9 mouse cellular contexts compared by ENCODE assay signal in genomic region chr13:97750851-97751381, GRCm38 (mm10). TPM values are rescaled to one million over a fixed set of nuclear protein-coding genes. Genes with fewer than 3 reads are reported as not detected.
DNase-seq lines count a peak whose midpoint lies in the region; ATAC-seq lines count a peak whose summit lies in the region.
"Had no signal": no experiment of that assay in that cellular context is flagged by ENCODE, and none has a peak within 500 bp of the region (broad histone marks: within the 10 kb centered on the region; RNA-seq: fewer than 3 reads in every experiment).

No protein-coding gene starts in this region.

- no peak overlapping the region for H3K4me3 ChIP-seq in hindbrain, embryonic 12.5 days
- no peak overlapping the region for H3K4me3 ChIP-seq in neural tube, embryonic 15.5 days (replicated peaks)
- no peak overlapping the region for H3K4me3 ChIP-seq in liver, embryonic 11.5 days (ENCODE audit: low read depth, low read length)

- H3K27me3 ChIP-seq in hindbrain, embryonic 12.5 days = no peaks in the 10 kb centered on the region
- H3K27me3 ChIP-seq in neural tube, embryonic 15.5 days (replicated peaks) = no peaks in the 10 kb centered on the region
- no peaks in the 10 kb centered on the region for H3K27me3 ChIP-seq in liver, embryonic 11.5 days (replicated peaks; ENCODE audit: control insufficient read depth, insufficient read depth, low read length)

- H3K4me1 ChIP-seq in hindbrain, embryonic 12.5 days = peaks cover 32% of the 10 kb centered on the region
- peaks cover 27% of the 10 kb centered on the region for H3K4me1 ChIP-seq in neural tube, embryonic 15.5 days
- H3K4me1 ChIP-seq in liver, embryonic 11.5 days (replicated peaks; ENCODE audit: control insufficient read depth, insufficient read depth, low read length) = no peaks in the 10 kb centered on the region

- no peak overlapping the region for H3K9ac ChIP-seq in hindbrain, embryonic 12.5 days
- H3K9ac ChIP-seq in neural tube, embryonic 15.5 days (replicated peaks) = no peak overlapping the region
- H3K9ac ChIP-seq in liver, embryonic 11.5 days (ENCODE audit: low read depth, low read length) = no peak overlapping the region

- 48% methylated on average over 4 of the region's 4 CpGs for WGBS in hindbrain, embryonic 12.5 days
- 29% methylated on average over 4 of the region's 4 CpGs for WGBS in neural tube, embryonic 15.5 days
- WGBS in liver, embryonic 11.5 days = 80% methylated on average over 4 of the region's 4 CpGs

- no peaks in the 10 kb centered on the region for H3K36me3 ChIP-seq in hindbrain, embryonic 12.5 days
- no peaks in the 10 kb centered on the region for H3K36me3 ChIP-seq in neural tube, embryonic 15.5 days
- no peaks in the 10 kb centered on the region for H3K36me3 ChIP-seq in liver, embryonic 11.5 days (ENCODE audit: control insufficient read depth, insufficient read depth, low read length)

- H3K9me3 ChIP-seq in hindbrain, embryonic 12.5 days (replicated peaks) = no peaks in the 10 kb centered on the region
- no peaks in the 10 kb centered on the region for H3K9me3 ChIP-seq in neural tube, embryonic 15.5 days (replicated peaks)
- no peaks in the 10 kb centered on the region for H3K9me3 ChIP-seq in liver, embryonic 11.5 days (ENCODE audit: control insufficient read depth, low read length)

- H3K4me2 ChIP-seq in hindbrain, embryonic 12.5 days (replicated peaks) = no peak overlapping the region
- no peak overlapping the region for H3K4me2 ChIP-seq in neural tube, embryonic 15.5 days
- no peak overlapping the region for H3K4me2 ChIP-seq in liver, embryonic 11.5 days

- ATAC-seq in hindbrain, embryonic 12.5 days (ENCODE audit: low FRiP score) = peak; percentile 49; the same call in 1 of the 2 replicates
- no peak for ATAC-seq in neural tube, embryonic 15.5 days (ENCODE audit: low FRiP score)
- no peak for ATAC-seq in liver, embryonic 11.5 days (replicated peaks; ENCODE audit: low FRiP score)
- ATAC-seq: lung, postnatal 0 days had no signal

- DNase-seq in retina, postnatal 1 day = peak; percentile 63
- no peak for DNase-seq in retina, embryonic 14.5 days (ENCODE audit: low spot score)
- peak; percentile 82 to 88 for DNase-seq in cerebellum, postnatal 10 days
- no peak for DNase-seq in liver, embryonic 11.5 days (ENCODE audit: low spot score)
- DNase-seq in gastrocnemius, adult 8-10 months (ENCODE audit: low spot score in 2 of 2) = no peak
- DNase-seq: kidney, adult 11 months had no signal

- peak overlapping the region; percentile 40 for H3K27ac ChIP-seq in hindbrain, embryonic 12.5 days
- peak overlapping the region; percentile 76 for H3K27ac ChIP-seq in neural tube, embryonic 15.5 days (replicated peaks)
- H3K27ac ChIP-seq in liver, embryonic 11.5 days (ENCODE audit: low read depth, low read length) = no peak overlapping the region

RNA-seq across cellular contexts. Expression of gene Gm10260, which starts 9.5 kb away (rescaled TPM):
- polyA plus RNA-seq in hindbrain, embryonic 12.5 days (2016; fragmentation: Nextera tagmentation; extraction: Ambion mirVana) = 1.2 and 3.2 TPM in 2 replicates
- 2.4 and 4.2 TPM in 2 replicates for polyA plus RNA-seq in neural tube, embryonic 15.5 days (2015; fragmentation: Nextera tagmentation; extraction: Ambion mirVana)
- 3.8 and 8.2 TPM in 2 replicates for polyA plus RNA-seq in liver, embryonic 11.5 days (2014; fragmentation: Nextera tagmentation; extraction: Ambion mirVana)
- 100 to 1,000 TPM in 3 of 4 experiments, 10 to 100 TPM in 1; 78.9 to 137 (median 104) TPM for total RNA-seq in gastrocnemius, adult 8-10 months (2022)

Comparison
In these comparisons a context has a peak if more than half of its experiments do, and no peak if none do; other contexts are left out.
1. DNase-seq: peak in retina, postnatal 1 day (single experiment) and cerebellum, postnatal 10 days (2 of 2); none in retina, embryonic 14.5 days (single experiment), liver, embryonic 11.5 days (single experiment) and gastrocnemius, adult 8-10 months (0 of 2).